Mouse (Mus musculus) G1E (cell line): ENCODE data around the gene Ccdc122. TPM values are rescaled to one million over a fixed set of nuclear protein-coding genes. Genes with fewer than 3 reads are reported as not detected.
"Not testable (repeated sequence)": the region's sequence is repeated elsewhere in the genome, so short reads cannot be mapped to it uniquely, and the experiment has no call there.

Experiments used
- ATAC-seq: 2 replicates; pipeline ENCODE4 v1.8.0; 2016; ENCODE audit warnings: mild to moderate bottlenecking; ENCODE audit not compliant: insufficient number of reproducible peaks, poor library complexity, low FRiP score, severe bottlenecking; ENCODE audit errors: extremely low read depth
- DNase-seq: peaks from one replicate; pipeline ENCODE4 v3.0.0; 2012; ENCODE audit warnings: low spot score
- H3K27me3 ChIP-seq: 2 replicates; pipeline ENCODE4 v1.6.1; 2012; ENCODE audit warnings: mild to moderate bottlenecking, low read length, inconsistent platforms; ENCODE audit not compliant: insufficient read depth
- H3K36me3 ChIP-seq: replicated peaks from 2 replicates; pipeline ENCODE3; 2012; ENCODE audit warnings: mild to moderate bottlenecking, inconsistent platforms
- H3K4me1 ChIP-seq: 2 replicates; pipeline ENCODE4 v1.6.1; 2012; ENCODE audit warnings: low read depth, low read length, inconsistent platforms, mixed read lengths; ENCODE audit not compliant: insufficient read depth
- H3K4me3 ChIP-seq: 2 replicates; pipeline ENCODE4 v1.5.1; 2012; ENCODE audit warnings: low read depth, mild to moderate bottlenecking, inconsistent platforms, low read length, moderate library complexity, mixed read lengths
- H3K9me3 ChIP-seq: replicated peaks from 2 replicates; pipeline ENCODE4 v1.6.1; 2012; ENCODE audit warnings: inconsistent platforms
- CTCF ChIP-seq: IDR thresholded peaks from 2 replicates; pipeline ENCODE4 v1.5.1; 2012; ENCODE audit warnings: low read depth, low read length, inconsistent platforms, mixed read lengths
- GATA1 ChIP-seq: IDR thresholded peaks from 2 replicates; pipeline ENCODE4 v1.6.1; 2012; ENCODE audit warnings: borderline replicate concordance, low read length, inconsistent platforms, mixed read lengths
- GATA2 ChIP-seq: IDR thresholded peaks from 2 replicates; pipeline ENCODE4 v1.6.1; 2012; ENCODE audit warnings: low read depth, low read length, inconsistent platforms, borderline replicate concordance
- POLR2AphosphoS5 ChIP-seq: IDR thresholded peaks from 2 replicates; pipeline ENCODE4 v1.6.1; 2012; ENCODE audit warnings: low read depth, low read length, inconsistent platforms; ENCODE audit not compliant: insufficient replicate concordance
- TAL1 ChIP-seq: conservative IDR thresholded peaks from 2 replicates; pipeline ENCODE4 v1.6.1; 2012; ENCODE audit warnings: low read depth, low read length, inconsistent platforms, mixed read lengths
- polyA plus RNA-seq: library from polyadenylated mRNA; stranded (reverse); fragments of >175 nt; gene quantifications from 2 replicates; pipeline ENCODE4 v1.2.3, GENCODE M21; 2012
- total RNA-seq, 2 experiments: library from RNA; stranded (forward) in 1 of 2; stranded (reverse) in 1 of 2; fragments of 200-1000 nt in 1 of 2; fragments of >200 nt in 1 of 2; fragmentation: Nextera tagmentation in 1 of 2; gene quantifications; 2 replicates each; pipeline ENCODE4 v1.2.3; 2014 to 2017

Ccdc122 gene
- total and polyA plus RNA-seq, 3 experiments = not detected

GRCm38 (mm10) chr14:77081248-77081647 lies 44.7 kb downstream of the Ccdc122 start:
- Histone ChIP-seq H3K36me3 (no peaks in the 10 kb centered on the region), H3K4me3 (no peak overlapping the region), H3K9me3 (peaks cover 14% of the 10 kb centered on the region), H3K4me1 (no peaks in the 10 kb centered on the region), H3K27me3 (no peaks in the 10 kb centered on the region)
- no peak for ATAC-seq
- DNase-seq = no peak
- TF ChIP-seq CTCF (no peak), POLR2AphosphoS5 (no peak), TAL1 (no peak), GATA2 (no peak), GATA1 (no peak)

DNA sequence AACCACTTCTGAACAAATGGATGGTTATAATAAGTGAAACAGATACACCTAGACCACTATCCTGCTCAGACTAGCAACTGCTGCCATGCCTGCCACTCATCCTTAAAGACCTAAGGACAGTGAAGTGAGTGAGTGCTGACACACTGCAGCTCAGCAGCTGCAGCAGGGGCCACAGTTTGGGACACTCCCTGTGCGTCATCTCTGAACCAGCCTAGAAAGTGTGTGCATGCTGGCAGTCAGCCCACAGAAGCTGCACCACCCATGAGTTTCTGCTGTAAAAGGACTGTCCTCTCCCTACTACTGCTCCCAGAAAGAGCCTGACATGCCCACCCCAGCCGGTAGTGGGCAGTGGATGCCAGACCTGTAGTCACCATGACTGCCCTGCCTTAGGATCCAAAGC lies 63.7 kb downstream of the Ccdc122 start:
- TF ChIP-seq TAL1 (no peak), GATA1 (no peak), POLR2AphosphoS5 (no peak), GATA2 (no peak), CTCF (no peak)
- no peak for DNase-seq

DNA sequence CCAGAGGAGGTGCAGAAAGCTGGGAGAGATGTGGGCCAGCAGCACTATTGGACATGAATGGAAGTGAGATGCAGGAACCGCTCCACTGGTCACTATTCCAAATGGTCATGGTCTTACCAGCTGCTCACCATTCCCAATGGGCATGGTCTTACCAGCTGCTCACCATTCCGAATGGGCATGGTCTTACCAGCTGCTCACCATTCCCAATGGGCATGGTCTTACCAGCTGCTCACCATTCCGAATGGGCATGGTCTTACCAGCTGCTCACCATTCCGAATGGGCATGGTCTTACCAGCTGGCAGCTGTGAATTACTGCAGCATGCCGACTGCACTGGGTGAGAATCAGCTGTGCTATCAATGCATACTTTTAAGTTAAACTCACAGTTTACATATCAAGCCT lies 74.0 kb downstream of the Ccdc122 start:
- not testable (repeated sequence) for DNase-seq, H3K9me3 ChIP-seq, ATAC-seq, H3K27me3 ChIP-seq, H3K4me1 ChIP-seq, H3K36me3 ChIP-seq, H3K4me3 ChIP-seq

More for the DNA sequence above, 63.7 kb downstream of the Ccdc122 start:
- ATAC-seq = no peak
- H3K27me3 ChIP-seq = no peaks in the 10 kb centered on the region
- H3K4me3 ChIP-seq = no peak overlapping the region
- H3K36me3 ChIP-seq = no peaks in the 10 kb centered on the region
- H3K4me1 ChIP-seq = no peaks in the 10 kb centered on the region
- H3K9me3 ChIP-seq = peaks cover 9% of the 10 kb centered on the region

DNA sequence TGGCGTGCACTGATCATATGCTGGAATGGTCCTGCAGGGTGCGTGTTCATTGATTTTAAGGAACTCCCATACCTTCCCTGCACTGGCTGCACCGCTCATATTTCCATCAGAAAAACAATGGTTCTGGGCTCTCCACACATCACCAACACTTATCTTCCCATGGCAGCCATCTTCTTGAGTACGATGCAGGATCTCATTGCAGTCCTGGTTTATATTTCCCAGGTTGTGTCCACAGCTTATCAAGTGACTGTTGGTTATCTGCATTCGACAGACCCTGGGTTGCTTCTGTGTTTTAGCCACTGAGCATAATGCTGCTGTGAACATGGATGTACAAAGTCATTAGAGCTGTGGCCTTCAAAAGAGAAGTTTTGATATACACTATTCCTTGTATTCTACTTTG lies 94.0 kb downstream of the Ccdc122 start:
- Histone ChIP-seq H3K36me3 (no peaks in the 10 kb centered on the region), H3K4me1 (no peaks in the 10 kb centered on the region), H3K9me3 (peaks cover 26% of the 10 kb centered on the region), H3K27me3 (no peaks in the 10 kb centered on the region), H3K4me3 (no peak overlapping the region)
- TF ChIP-seq CTCF (no peak), GATA1 (no peak), TAL1 (no peak), GATA2 (no peak), POLR2AphosphoS5 (no peak)
- no peak for ATAC-seq
- no peak for DNase-seq

GRCm38 (mm10) chr14:77136936-77137335 lies 100.4 kb downstream of the Ccdc122 start:
- Histone ChIP-seq H3K4me3 (no peak overlapping the region), H3K9me3 (peaks cover 24% of the 10 kb centered on the region), H3K4me1 (no peaks in the 10 kb centered on the region), H3K27me3 (no peaks in the 10 kb centered on the region), H3K36me3 (no peaks in the 10 kb centered on the region)
- DNase-seq (no peak), ATAC-seq (no peak)
- TF ChIP-seq POLR2AphosphoS5 (no peak), CTCF (no peak)

DNA sequence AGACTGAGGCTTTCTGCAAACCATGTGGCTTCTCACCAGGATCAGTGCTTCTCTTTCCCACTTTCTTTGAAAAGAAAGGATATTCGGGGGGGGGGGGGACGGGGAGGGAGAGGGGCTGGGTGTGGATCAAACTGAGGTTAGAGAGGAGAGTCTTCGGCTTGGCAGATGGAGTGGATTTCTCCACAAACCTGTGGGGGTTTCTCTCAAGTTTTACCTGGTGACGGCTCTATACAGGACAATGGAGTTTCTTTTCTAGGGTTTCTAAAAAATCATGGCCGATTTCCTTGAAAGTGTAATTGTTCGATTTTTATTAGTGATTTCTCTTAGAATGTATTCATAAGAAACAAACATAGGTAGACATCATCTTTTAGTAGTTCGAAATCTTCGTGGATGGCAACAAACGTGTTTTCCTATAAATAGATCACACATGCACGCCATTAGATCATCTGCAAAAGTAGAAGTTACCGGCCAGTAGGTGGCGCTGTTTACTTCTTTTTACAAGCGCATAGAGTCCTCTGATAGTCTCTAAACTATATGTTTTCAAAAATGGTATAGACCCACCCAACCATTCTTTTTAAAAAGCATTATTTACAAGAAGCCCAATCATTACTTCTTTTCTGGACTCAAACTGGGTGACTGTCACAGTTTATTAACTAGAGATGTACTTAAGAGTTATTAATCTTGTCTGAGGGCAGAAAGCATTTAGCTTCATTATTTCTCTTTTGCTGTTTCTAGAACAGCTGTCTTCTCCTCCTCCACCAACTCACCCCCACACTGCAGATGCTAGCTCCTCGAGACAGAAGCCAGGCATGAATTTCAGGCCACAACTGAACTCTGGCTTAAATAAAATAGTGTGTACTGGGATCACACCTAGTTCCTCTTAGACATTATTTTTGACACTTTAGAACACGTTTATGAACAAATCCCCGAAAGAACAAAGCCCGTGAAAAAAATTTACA lies 105.0 kb downstream of the Ccdc122 start:
- ATAC-seq (peak; percentile 34; the same call in 1 of the 2 replicates), DNase-seq (no peak)
- TF ChIP-seq GATA1 (no peak), POLR2AphosphoS5 (no peak), GATA2 (no peak), TAL1 (no peak), CTCF (no peak)
- peaks cover 5% of the 10 kb centered on the region; the same call in 1 of the 2 replicates for H3K9me3 ChIP-seq
- H3K4me1 ChIP-seq = no peaks in the 10 kb centered on the region
- H3K4me3 ChIP-seq = no peak overlapping the region
- no peaks in the 10 kb centered on the region for H3K27me3 ChIP-seq
- no peaks in the 10 kb centered on the region for H3K36me3 ChIP-seq
